Mouse (Mus musculus): Measurements from ENCODE around the gene Ralgds.

DNA sequence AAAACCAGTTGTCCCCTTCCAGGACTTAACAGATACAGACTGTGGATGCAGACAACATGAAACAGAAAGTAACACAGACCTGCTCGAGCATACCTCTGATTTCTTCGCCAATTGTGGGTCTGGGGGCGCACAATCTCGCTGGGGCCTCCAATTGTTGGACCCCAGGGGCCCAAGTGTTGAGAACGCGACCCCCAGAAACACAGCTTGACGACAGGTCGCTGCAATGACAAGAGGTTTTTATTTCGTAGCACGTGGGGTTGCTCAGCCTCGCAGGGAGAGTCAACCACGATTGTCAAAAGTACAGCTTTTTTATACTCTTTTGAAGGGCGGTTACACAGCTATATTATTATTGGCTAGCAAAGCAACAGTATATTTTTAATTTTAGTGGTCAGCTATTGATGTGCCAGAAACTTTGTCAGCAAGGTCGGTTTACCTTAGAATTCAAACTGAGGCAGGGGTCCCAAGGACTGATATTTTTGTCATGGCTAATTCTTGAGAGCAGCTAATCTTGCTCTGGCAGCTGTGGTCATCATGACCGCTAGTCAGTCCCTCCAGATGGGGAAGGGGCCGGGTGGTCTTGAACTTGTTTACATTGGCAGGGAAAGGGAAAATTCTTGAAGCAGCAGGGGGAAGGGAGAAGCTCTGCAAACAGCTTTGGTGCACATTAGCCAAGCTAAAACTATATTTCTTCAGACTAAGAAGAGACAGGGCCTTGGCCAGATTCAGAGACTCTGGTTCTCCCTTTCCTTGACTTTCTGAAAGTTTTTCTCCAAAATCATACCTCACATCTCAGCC is 16.9 kb upstream of the Ralgds start:
- TF ChIP-seq CTCF (IDR thresholded peaks at IDR 0.05; ENCODE audit: low read depth): no peak
- TF ChIP-seq EP300 (IDR thresholded peaks at IDR 0.05; ENCODE audit: low read depth): no peak
